Mouse (Mus musculus) stomach, embryonic 14.5 days (tissue): ENCODE measurements around the gene Jph3. TPM values are rescaled to one million over a fixed set of nuclear protein-coding genes. Genes with fewer than 3 reads are reported as not detected.

Experiments used
- ATAC-seq: fragments of 200-750 bp; cut with Nextera tagmentation; 2 replicates; pipeline ENCODE4 v1.8.0; 2017; ENCODE audit warnings: low read depth, moderate TSS enrichment; ENCODE audit not compliant: insufficient number of reproducible peaks, insufficient read depth, low FRiP score
- H3K27ac ChIP-seq: fragments of 300-500 bp; sonication (generic); 2 replicates; pipeline ENCODE4 v1.5.1; 2014; ENCODE audit warnings: mild to moderate bottlenecking, low read length, moderate library complexity, mixed read lengths
- H3K27me3 ChIP-seq: fragments of 300-500 bp; sonication (generic); 2 replicates; pipeline ENCODE4 v1.6.1; 2014; ENCODE audit warnings: low read length, control low read depth, mixed read lengths; ENCODE audit not compliant: control insufficient read depth, insufficient read depth
- H3K36me3 ChIP-seq: fragments of 300-500 bp; sonication (generic); 2 replicates; pipeline ENCODE4 v1.6.1; 2014; ENCODE audit warnings: mild to moderate bottlenecking, control low read depth, low read length, moderate library complexity, mixed read lengths; ENCODE audit not compliant: control insufficient read depth, insufficient read depth
- H3K4me1 ChIP-seq: fragments of 300-500 bp; sonication (generic); 2 replicates; pipeline ENCODE4 v1.6.1; 2014; ENCODE audit warnings: low read length, control low read depth, mixed read lengths; ENCODE audit not compliant: control insufficient read depth, insufficient read depth
- H3K4me2 ChIP-seq: fragments of 300-500 bp; sonication (generic); replicated peaks from 2 replicates; pipeline ENCODE4 v1.6.1; 2014; ENCODE audit warnings: low read depth, low read length, control low read depth
- H3K4me3 ChIP-seq: fragments of 300-500 bp; sonication (generic); 2 replicates; pipeline ENCODE4 v1.5.1; 2014; ENCODE audit warnings: low read depth, low read length, control low read depth
- H3K9ac ChIP-seq: fragments of 300-500 bp; sonication (generic); replicated peaks from 2 replicates; pipeline ENCODE4 v1.6.1; 2014; ENCODE audit warnings: low read depth, mild to moderate bottlenecking, control low read depth, low read length, moderate library complexity, mixed read lengths
- H3K9me3 ChIP-seq: fragments of 300-500 bp; sonication (generic); 2 replicates; pipeline ENCODE4 v1.6.1; 2016; ENCODE audit warnings: low read depth, low read length, control low read depth; ENCODE audit not compliant: control insufficient read depth
- WGBS: fragments of 180-500 bp; shearing (Covaris S2); extraction: QIAGEN DNeasy Blood & Tissue Kit; methylation state at CpG from one replicate; pipeline ENCODE4 v1.1.7; 2014; 5-methylcytosine and 5-hydroxymethylcytosine counted together
- polyA plus RNA-seq: library from polyadenylated mRNA; unstranded; fragments of >200 nt; fragmentation: Nextera tagmentation; extraction: Ambion mirVana; gene quantifications from 2 replicates; pipeline ENCODE4 v1.2.1, GENCODE M21; 2014

Gene Jph3
- polyA plus RNA-seq, 1 experiment from 2014 or later, result 3.6 TPM

- Histone ChIP-seq H3K27me3 (no peaks in the 10 kb centered on the region), H3K4me2 (no peak overlapping the region), H3K4me3 (no peak overlapping the region), H3K9me3 (no peaks in the 10 kb centered on the region), H3K9ac (no peak overlapping the region), H3K27ac (no peak overlapping the region), H3K36me3 (no peaks in the 10 kb centered on the region), H3K4me1 (0 out of 2 replicates have a peak, but pooled peaks cover 4% of the 10 kb centered on the region)
- 25% methylated on average over 12 of the region's 12 CpGs for WGBS
- peak; percentile 62; the same call in 1 of the 2 replicates for ATAC-seq
Measured at GRCm38 (mm10) chr8:121717982-121718425, 11.4 kb upstream of the Jph3 start.

GRCm38 (mm10) chr8:121718925-121719324 is 10.5 kb upstream of the Jph3 start:
- Histone ChIP-seq H3K4me2 (no peak overlapping the region), H3K9me3 (no peaks in the 10 kb centered on the region), H3K4me3 (no peak overlapping the region), H3K27ac (no peak overlapping the region), H3K9ac (no peak overlapping the region), H3K4me1 (0 out of 2 replicates have a peak, but pooled peaks cover 4% of the 10 kb centered on the region), H3K36me3 (no peaks in the 10 kb centered on the region), H3K27me3 (no peaks in the 10 kb centered on the region)
- 53% methylated on average over 6 of the region's 6 CpGs for WGBS
- no peak for ATAC-seq

DNA sequence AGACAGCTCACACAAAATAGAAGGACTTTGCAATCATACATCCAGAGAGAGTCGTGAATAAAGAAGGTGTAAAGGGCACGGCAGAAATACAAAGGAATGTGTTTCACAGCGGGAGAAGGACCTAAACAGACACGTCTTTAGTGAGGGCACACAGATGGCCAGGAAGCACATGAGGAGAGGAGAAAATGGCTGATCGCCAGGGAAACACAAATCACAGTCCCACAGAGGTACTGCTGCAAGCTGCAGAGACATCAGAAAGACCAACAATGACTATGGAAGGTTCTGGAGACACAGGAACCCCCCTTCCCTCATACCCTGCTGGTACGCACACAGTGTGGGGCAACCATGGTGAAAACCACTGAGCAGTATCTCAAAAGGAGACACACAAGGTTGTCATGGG is 8.4 kb upstream of the Jph3 start:
- Histone ChIP-seq H3K27me3 (no peaks in the 10 kb centered on the region), H3K4me1 (0 out of 2 replicates have a peak, but pooled peaks cover 4% of the 10 kb centered on the region), H3K4me2 (no peak overlapping the region), H3K9me3 (no peaks in the 10 kb centered on the region), H3K36me3 (no peaks in the 10 kb centered on the region), H3K9ac (no peak overlapping the region), H3K4me3 (no peak overlapping the region), H3K27ac (no peak overlapping the region)
- no peak for ATAC-seq
- WGBS, result 40% methylated on average over 6 of the region's 6 CpGs

DNA sequence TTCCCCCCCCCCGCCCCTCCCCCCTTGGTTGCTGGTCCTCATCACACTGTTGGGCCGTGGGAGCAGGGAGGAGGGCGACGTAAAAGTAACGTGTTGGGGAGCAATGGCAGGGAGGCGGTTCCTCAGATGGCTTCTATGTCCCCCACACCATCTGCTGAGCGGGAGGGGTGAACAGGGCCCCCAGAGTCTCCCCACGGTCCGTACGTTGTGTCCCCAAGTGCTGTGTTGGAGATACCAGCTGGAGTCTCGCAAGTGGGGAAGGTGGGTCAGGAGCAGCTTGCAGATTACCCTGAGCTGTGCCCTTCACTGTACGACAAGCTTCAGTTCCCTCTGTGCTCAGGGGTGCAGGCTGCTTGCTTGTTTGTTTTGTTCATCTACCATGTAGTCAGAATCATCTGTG is 5.6 kb upstream of the Jph3 start:
- no peak overlapping the region for H3K4me2 ChIP-seq
- 67% methylated on average over 12 of the region's 12 CpGs for WGBS
- no peaks in the 10 kb centered on the region for H3K36me3 ChIP-seq
- peaks cover 8% of the 10 kb centered on the region for H3K27me3 ChIP-seq
- H3K4me3 ChIP-seq, result no peak overlapping the region
- H3K9ac ChIP-seq, result no peak overlapping the region
- ATAC-seq, result no peak
- no peaks in the 10 kb centered on the region for H3K4me1 ChIP-seq
- H3K9me3 ChIP-seq, result no peaks in the 10 kb centered on the region; the same call in 1 of the 2 replicates
- no peak overlapping the region for H3K27ac ChIP-seq

DNA sequence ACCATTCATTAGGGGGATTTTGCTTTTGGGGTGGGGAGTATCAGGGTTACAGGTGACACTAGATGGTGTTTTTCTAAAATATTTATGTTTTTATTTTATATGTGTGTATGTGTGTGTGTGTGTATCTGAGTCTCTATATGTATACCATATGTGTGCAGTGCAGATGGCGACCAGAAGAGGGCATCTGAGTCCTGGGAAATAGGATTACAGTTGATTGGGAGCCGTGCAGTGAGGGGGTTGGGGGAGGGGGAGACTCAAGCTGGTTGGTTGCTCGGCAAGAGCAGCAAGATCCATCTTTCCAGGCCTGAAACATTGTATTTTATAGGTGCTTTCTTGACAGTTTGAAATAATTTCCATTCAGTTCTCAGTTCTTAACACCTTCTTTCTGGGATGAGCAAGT is 2.3 kb upstream of the Jph3 start:
- WGBS, result 54% methylated on average over 3 of the region's 3 CpGs
- H3K4me3 ChIP-seq, result no peak overlapping the region
- H3K27ac ChIP-seq, result no peak overlapping the region
- peaks cover 35% of the 10 kb centered on the region for H3K27me3 ChIP-seq
- no peaks in the 10 kb centered on the region; the same call in 1 of the 2 replicates for H3K4me1 ChIP-seq
- H3K36me3 ChIP-seq, result no peaks in the 10 kb centered on the region
- H3K9ac ChIP-seq, result no peak overlapping the region
- H3K4me2 ChIP-seq, result no peak overlapping the region
- no peak for ATAC-seq
- no peaks in the 10 kb centered on the region; the same call in 1 of the 2 replicates for H3K9me3 ChIP-seq

DNA sequence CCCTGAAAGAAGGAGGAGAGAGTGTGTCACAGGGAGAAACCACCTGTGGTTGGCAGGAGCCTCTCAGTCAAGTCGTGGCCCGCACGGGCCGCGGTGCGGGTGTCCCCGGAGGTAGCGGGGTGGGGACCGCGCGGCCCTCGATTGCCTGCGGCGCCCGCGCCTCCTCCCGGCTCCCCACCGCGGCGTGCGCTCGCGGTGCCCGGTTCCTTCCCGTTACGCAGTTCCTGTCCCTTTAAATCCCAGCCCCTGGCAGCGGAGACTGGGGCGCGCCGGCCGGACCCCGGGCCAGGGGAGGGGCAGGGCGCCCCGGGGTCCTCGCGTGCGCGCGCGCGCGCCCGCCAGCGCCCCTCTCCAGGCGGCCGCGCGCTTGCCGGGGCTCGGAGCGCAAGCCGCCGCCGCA is 331 bp downstream of the Jph3 start:
- ATAC-seq, result no peak
- Histone ChIP-seq H3K4me1 (no peaks in the 10 kb centered on the region; the same call in 1 of the 2 replicates), H3K36me3 (no peaks in the 10 kb centered on the region), H3K4me3 (peak overlapping the region; percentile 37), H3K9ac (no peak overlapping the region), H3K27ac (no peak overlapping the region), H3K9me3 (no peaks in the 10 kb centered on the region; the same call in 1 of the 2 replicates), H3K27me3 (peaks cover 48% of the 10 kb centered on the region), H3K4me2 (peak overlapping the region; percentile 80)
- 0% methylated on average over 47 of the region's 54 CpGs for WGBS

GRCm38 (mm10) chr8:121730170-121730569 is 747 bp downstream of the Jph3 start:
- Histone ChIP-seq H3K9me3 (no peaks in the 10 kb centered on the region; the same call in 1 of the 2 replicates), H3K4me3 (peak overlapping the region; percentile 37), H3K9ac (no peak overlapping the region), H3K27me3 (peaks cover 48% of the 10 kb centered on the region), H3K27ac (no peak overlapping the region), H3K4me1 (no peaks in the 10 kb centered on the region; the same call in 1 of the 2 replicates), H3K4me2 (peak overlapping the region; percentile 80), H3K36me3 (no peaks in the 10 kb centered on the region)
- no peak for ATAC-seq
- WGBS, result under 1% methylated on average over 20 of the region's 60 CpGs

GRCm38 (mm10) chr8:121730646-121731045 is 1.2 kb downstream of the Jph3 start:
- Histone ChIP-seq H3K36me3 (no peaks in the 10 kb centered on the region), H3K4me1 (no peaks in the 10 kb centered on the region; the same call in 1 of the 2 replicates), H3K9ac (no peak overlapping the region), H3K27ac (no peak overlapping the region), H3K9me3 (no peaks in the 10 kb centered on the region; the same call in 1 of the 2 replicates), H3K27me3 (peaks cover 48% of the 10 kb centered on the region), H3K4me2 (peak overlapping the region; percentile 80), H3K4me3 (peak overlapping the region; percentile 37)
- no peak for ATAC-seq
- under 1% methylated on average over 37 of the region's 37 CpGs for WGBS

GRCm38 (mm10) chr8:121731060-121731459 is 1.6 kb downstream of the Jph3 start:
- H3K9me3 ChIP-seq, result no peaks in the 10 kb centered on the region; the same call in 1 of the 2 replicates
- H3K27ac ChIP-seq, result no peak overlapping the region
- H3K36me3 ChIP-seq, result no peaks in the 10 kb centered on the region
- ATAC-seq, result no peak
- H3K27me3 ChIP-seq, result peaks cover 48% of the 10 kb centered on the region
- 4% methylated on average over 11 of the region's 11 CpGs for WGBS
- no peak overlapping the region for H3K9ac ChIP-seq
- H3K4me3 ChIP-seq, result peak overlapping the region; percentile 37; the same call in 1 of the 2 replicates
- peak overlapping the region; percentile 80; the same call in 1 of the 2 replicates for H3K4me2 ChIP-seq
- H3K4me1 ChIP-seq, result no peaks in the 10 kb centered on the region; the same call in 1 of the 2 replicates
